Mouse (Mus musculus): ENCODE results near the gene Tsen15.
"Not testable (repeated sequence)": the region's sequence is repeated elsewhere in the genome, so short reads cannot be mapped to it uniquely, and the experiment has no call there.

Gene Tsen15

DNA sequence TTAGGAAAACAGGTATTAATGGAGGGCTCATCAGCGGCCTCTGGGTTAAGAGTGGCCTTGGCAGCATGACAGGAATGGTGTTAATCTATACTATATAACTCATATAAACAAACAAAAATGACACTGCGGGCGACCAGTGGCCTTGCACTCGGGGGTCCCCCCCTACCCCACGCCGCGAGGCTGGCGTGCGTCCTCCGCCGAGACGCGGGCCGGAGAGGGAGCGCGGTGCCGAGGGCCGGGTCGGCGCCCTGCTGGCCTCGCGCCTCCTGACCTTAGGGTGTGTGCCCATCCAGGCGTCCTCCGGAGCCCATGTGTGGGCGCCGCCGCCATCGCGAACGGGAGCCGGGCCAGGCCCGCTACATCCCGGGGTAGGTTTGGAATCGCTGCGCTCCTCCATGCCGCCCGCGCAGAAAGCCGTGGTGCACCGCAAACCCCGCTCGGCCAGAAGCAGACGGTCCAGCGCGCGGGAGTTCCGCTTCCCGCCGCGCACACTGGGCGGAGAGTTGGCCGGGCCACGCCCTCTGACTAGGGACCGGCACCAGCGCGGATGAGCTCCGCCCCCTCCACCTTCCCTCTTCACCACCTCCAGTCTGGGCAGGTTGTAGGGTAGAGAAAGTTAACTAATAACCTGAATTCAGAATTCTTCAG lies at the start of gene Tsen15:
Gene Tsen15 (minus strand): TSS at position 501 of the 648 bp plus-strand sequence.
- peak; percentile 81 for DNase-seq

GRCm38 (mm10) chr1:152434166-152434565 lies 47.7 kb upstream of the Tsen15 start:
- no peak for DNase-seq

GRCm38 (mm10) chr1:152429805-152430204 lies 43.3 kb upstream of the Tsen15 start:
- DNase-seq, result no peak

GRCm38 (mm10) chr1:152427912-152428581 lies 41.6 kb upstream of the Tsen15 start:
- DNase-seq, result no peak

- DNase-seq, result no peak
Observed at GRCm38 (mm10) chr1:152423052-152423451, 36.6 kb upstream of the Tsen15 start.

GRCm38 (mm10) chr1:152422295-152422694 lies 35.8 kb upstream of the Tsen15 start:
- no peak for DNase-seq

GRCm38 (mm10) chr1:152417602-152418001 lies 31.1 kb upstream of the Tsen15 start:
- no peak for DNase-seq

DNA sequence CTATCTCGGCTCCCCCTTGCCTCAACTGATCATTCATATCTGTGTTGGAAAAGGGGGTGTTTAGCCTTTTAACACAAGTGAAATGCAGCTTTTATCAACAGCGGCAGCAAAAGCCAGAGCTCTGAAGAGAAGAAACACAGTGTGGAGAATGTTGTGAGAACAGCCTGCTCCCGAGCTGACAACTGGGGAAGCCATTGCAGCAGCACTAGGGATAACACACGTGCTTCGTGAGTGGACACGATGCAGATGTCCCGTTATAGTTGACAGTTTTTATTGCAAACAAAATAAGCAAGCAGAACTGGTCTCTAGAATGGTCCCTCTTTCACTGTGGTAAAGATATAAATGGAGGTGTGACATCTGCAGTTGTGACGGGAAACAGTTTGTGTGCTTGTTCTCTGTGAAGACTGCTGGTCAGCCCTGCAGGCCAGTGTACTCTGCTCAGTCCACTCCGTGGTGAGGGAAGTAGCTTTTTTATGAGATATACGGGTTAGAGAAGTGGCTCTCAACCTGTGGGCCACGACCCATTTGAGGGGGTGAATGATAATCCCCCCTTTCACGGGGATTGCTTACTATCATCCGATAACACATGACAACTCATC lies 29.9 kb upstream of the Tsen15 start:
- DNase-seq, result no peak

DNA sequence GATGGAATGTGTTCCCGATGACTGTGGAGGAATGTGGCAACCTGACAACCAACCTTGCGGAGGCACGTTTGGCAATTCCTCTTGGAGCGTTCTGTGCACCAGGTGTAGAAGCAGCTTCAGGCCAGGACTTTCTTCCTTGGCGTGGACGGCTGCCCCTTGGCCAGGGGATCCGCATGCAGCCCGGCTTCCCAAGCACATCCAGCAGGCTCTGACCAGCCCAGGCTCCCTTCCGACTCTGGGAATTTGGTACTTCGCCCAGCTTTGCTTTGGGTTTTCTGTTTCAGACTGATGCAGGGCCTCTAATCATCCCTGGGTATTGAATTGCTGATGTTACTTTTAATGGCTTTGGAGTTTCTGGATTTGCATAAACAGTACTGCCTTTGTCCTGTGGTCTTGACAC lies 28.0 kb upstream of the Tsen15 start:
- DNase-seq, result no peak

GRCm38 (mm10) chr1:152413961-152414360 lies 27.5 kb upstream of the Tsen15 start:
- DNase-seq, result no peak

DNA sequence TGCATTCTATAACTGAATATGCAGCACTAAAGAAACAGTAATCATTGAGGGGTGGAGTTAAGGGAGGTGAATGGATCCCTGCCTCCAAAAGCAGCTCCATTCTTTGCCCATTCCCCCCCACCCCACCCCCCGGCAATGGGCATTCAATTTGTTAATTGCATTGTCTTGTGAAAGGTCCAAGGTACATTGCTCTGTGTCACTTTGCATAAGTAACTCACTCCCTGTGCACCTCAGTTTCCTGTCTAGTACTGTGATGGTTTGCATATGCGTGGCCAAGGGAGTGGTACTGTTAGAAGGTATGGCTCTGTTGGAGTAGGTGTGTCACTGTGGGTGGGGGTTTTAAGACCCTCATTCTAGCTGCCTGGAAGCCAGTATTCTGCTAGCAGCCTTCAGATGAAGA lies 26.6 kb upstream of the Tsen15 start:
- DNase-seq, result no peak

DNA sequence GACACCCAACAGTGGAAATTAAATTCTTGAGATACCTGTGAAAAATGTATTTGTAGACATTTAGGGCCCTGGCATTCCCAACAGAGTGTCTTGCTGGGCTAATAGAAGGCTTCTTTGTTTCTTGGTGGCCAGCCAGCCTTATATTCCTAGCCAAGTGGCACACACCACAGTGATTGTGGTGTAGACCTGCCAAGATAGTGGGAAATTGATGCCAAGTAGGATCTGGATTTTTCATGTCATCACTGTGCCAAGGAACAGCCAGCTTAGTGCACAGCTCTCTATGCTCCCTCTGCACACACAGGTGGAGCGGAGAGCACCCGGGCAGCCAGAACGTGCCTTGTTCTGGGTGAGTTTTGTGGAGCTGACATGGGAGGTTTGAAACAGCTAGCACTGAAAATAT lies 24.2 kb upstream of the Tsen15 start:
- peak; percentile 26 for DNase-seq

DNA sequence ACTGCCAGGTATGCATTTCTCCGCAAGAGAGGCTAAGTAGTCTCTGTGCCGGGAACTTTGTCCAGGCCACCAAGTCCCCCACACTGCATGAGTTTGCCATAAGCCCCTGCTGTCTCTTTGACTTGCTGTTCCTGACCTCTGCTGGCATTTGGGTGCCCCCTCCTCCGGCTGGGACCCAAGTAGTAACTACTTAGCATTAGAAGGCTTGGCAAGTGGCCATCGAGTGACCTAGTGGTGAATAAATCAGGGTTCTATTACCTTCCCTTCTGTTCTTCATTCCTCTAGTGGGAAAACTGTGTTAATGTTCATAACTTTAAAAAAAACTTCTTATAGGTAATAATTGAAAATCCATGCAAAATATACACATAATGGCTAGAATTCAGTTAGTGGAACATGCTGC lies 22.9 kb upstream of the Tsen15 start:
- peak; percentile 17 for DNase-seq

- no peak for DNase-seq
Observed at GRCm38 (mm10) chr1:152407021-152407946, 20.8 kb upstream of the Tsen15 start.

DNA sequence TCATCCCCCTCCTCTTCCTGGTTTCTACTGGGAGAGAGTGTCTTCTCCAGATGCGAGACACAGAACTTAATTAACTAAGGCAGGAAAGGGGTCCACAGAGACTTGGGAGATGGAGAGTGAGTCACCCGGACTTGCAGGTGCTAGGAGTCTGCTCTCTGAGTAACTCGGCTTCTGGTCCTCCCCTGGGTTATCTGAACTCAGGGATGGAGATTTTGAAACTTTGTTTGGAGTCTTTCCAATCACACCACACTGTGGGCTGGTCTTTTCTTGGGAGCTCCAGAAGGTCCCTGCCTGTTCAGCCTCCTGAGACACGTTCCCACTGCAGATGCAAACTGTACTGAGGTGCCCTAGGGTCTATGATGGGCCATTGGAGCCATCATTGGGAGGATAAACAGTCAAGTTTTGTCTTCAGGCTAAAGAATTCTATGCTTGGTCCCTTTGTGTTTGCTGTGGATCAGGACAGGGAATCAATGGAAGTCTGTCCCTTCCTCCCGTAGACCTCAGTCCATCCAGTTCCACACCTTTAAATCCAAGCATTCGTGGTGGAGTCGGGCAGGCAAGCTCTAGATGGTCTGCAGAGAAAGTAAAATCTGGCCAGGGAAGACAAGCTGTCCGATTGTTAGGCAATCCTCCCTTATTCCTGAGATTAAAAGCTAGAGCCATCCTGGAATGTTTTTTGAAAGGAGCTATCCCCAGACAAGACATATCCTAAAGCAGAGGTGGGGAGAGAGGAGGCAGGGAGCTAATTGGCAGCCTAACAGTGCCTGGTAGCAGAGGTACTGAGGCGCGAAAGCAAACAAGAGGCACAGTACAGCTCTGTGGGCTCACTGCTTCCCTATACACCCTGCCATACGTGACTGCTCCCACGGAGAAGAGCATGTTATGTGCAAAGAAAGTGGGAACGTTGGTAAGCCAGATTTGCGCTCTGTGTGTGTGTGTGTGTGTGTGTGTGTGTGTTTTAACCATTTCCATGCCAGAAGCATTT lies 14.4 kb upstream of the Tsen15 start:
- DNase-seq, result peak; percentile 14

- DNase-seq, result peak; percentile 54
Observed at GRCm38 (mm10) chr1:152399790-152400555, 13.5 kb upstream of the Tsen15 start, which contains the start of gene Colgalt2. Gene Colgalt2, plus strand, starts transcription at chr1:152399830.

DNA sequence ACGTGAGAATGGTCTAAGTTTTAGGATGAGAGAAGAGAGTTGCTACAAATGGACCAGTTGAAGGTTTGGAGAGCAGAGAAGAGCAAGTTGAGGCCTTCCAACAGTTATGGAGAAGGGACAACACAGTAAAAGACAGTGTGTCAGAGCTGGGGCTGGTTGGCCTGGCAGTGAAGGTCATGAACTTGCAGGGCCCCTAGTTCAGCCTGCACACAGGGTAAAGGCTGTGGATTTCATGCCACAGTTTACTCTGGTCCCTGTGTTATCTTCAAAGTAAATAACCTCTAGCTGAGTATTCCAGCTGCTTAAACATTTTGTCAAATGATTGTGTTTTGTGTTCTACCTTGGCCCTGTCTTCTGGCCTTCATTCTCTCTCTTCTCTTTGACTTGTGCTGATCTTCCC lies 12.2 kb upstream of the Tsen15 start:
- no peak for DNase-seq

GRCm38 (mm10) chr1:152394956-152395515 lies 8.5 kb upstream of the Tsen15 start:
- no peak for DNase-seq

GRCm38 (mm10) chr1:152394137-152394536 lies 7.6 kb upstream of the Tsen15 start:
- DNase-seq, result no peak

DNA sequence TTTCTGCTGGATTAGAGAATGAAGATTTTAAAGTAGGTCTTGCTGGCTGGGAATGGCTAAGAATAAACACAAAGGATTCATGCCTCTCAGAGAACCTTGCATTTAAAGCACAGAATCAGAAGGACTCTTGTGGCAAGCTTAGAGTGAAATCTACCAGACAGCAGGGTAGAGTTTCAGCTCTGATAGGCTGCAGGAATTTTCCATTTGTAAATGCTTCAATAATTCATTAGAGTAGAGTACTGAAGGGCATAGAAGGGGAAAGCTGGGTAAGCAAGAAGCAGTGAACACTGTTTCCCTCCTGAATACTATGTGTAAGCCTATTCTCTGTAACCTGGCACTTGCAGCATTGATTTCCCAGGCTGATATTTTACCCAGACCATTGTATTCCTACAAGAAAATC lies 2.8 kb upstream of the Tsen15 start:
- no peak for DNase-seq

DNA sequence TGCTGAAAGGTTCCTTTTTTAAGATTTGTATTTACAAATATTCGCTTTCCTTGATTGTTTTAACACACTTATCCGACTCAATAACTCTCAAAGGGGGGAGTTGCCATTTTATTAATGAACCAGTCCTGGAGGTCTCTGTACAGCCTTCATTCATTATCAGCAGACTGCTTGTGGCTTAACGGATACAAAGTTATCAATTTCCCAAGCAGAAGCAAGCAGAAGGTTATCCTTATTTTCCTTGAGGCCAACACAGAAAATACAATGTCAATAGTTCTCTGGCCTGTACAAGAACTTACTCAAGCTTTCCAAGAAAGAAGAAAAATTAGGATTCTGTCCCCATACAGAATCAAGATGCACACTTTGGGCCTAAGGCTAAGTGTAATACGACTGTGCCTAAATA lies 795 bp downstream of the Tsen15 start:
- not testable (repeated sequence) for DNase-seq

Data from right cerebral cortex, postnatal 14 days (tissue).